ENCODE assay signal across 22 mouse cellular contexts in genomic region chr13:49467585-49467984, GRCm38 (mm10). TPM values are rescaled to one million over a fixed set of nuclear protein-coding genes. Genes with fewer than 3 reads are reported as not detected.
DNase-seq lines count a peak whose midpoint lies in the region; ATAC-seq and TF ChIP-seq lines count a peak whose summit lies in the region.
"Had no signal": no experiment of that assay in that cellular context is flagged by ENCODE, and none has a peak within 500 bp of the region (broad histone marks: within the 10 kb centered on the region; RNA-seq: fewer than 3 reads in every experiment).

No protein-coding gene starts in this region.

- H3K4me3 ChIP-seq in layer of hippocampus, adult 2 months, result no peak overlapping the region
- H3K4me3 ChIP-seq in embryonic facial prominence, embryonic 12.5 days, result no peak overlapping the region
- H3K4me3 ChIP-seq in neural tube, embryonic 11.5 days (ENCODE audit: low read depth, low read length), result no peak overlapping the region
- H3K4me3 ChIP-seq: kidney, embryonic 15.5 days; left cerebral cortex, adult 2 months; liver, embryonic 12.5 days; lung, embryonic 15.5 days; myocyte had no signal

- ATAC-seq in embryonic facial prominence, embryonic 12.5 days (ENCODE audit: insufficient number of reproducible peaks, insufficient read depth, low FRiP score, low TSS enrichment), result no peak
- no peak for ATAC-seq in neural tube, embryonic 11.5 days (ENCODE audit: insufficient read depth, low FRiP score, low TSS enrichment)
- ATAC-seq: forebrain, embryonic 16.5 days; liver, embryonic 12.5 days had no signal

- H3K27me3 ChIP-seq in embryonic facial prominence, embryonic 12.5 days, result no peaks in the 10 kb centered on the region
- H3K27me3 ChIP-seq in neural tube, embryonic 11.5 days (ENCODE audit: control insufficient read depth, insufficient read depth, low read length), result no peaks in the 10 kb centered on the region
- H3K27me3 ChIP-seq: kidney, embryonic 15.5 days; liver, embryonic 12.5 days; lung, embryonic 15.5 days had no signal

- DNase-seq in heart, adult 11 months, result peak; percentile 91
- DNase-seq in heart, adult 18-20 months, result no peak
- no peak for DNase-seq in layer of hippocampus, adult 2 months (ENCODE audit: low spot score in 2 of 2)
- DNase-seq in layer of hippocampus, postnatal 14 days (ENCODE audit: low spot score in 2 of 2), result no peak
- peak; percentile 38 for DNase-seq in neural tube, embryonic 11.5 days (ENCODE audit: low spot score)
- DNase-seq in adrenal gland, postnatal 4 days (ENCODE audit: low spot score in 2 of 2), result no peak
- no peak for DNase-seq in adrenal gland, adult 2 months
- DNase-seq: adrenal gland, postnatal 14 days; cerebellum, adult 2 months; heart, postnatal 14 days; midbrain, embryonic 14.5 days; right cerebral cortex, adult 18-20 months; thymus, adult 2 months had no signal

- H3K36me3 ChIP-seq in embryonic facial prominence, embryonic 12.5 days, result 0 out of 2 replicates have a peak, but pooled peaks cover under 1% of the 10 kb centered on the region
- peaks cover 2% of the 10 kb centered on the region for H3K36me3 ChIP-seq in neural tube, embryonic 11.5 days (ENCODE audit: control insufficient read depth, insufficient read depth, low read length)

- no peak for TF ChIP-seq CTCF in layer of hippocampus, adult 2 months (conservative IDR thresholded peaks at IDR 0.05)

- no peak overlapping the region for H3K4me2 ChIP-seq in embryonic facial prominence, embryonic 12.5 days (replicated peaks)
- no peak overlapping the region for H3K4me2 ChIP-seq in neural tube, embryonic 11.5 days (ENCODE audit: low read depth)
- H3K4me2 ChIP-seq: kidney, embryonic 15.5 days; liver, embryonic 12.5 days; lung, embryonic 15.5 days had no signal

- WGBS in embryonic facial prominence, embryonic 12.5 days, result 48% methylated on average over 2 of the region's 2 CpGs
- WGBS in neural tube, embryonic 11.5 days, result 51% methylated on average over 2 of the region's 2 CpGs

- H3K9ac ChIP-seq in embryonic facial prominence, embryonic 12.5 days, result no peak overlapping the region
- H3K9ac ChIP-seq in neural tube, embryonic 11.5 days (ENCODE audit: low read length), result no peak overlapping the region
- H3K9ac ChIP-seq: kidney, embryonic 15.5 days; liver, embryonic 12.5 days; lung, embryonic 15.5 days had no signal

- H3K4me1 ChIP-seq in embryonic facial prominence, embryonic 12.5 days, result peaks cover 25% of the 10 kb centered on the region
- no peaks in the 10 kb centered on the region for H3K4me1 ChIP-seq in neural tube, embryonic 11.5 days (ENCODE audit: control insufficient read depth, insufficient read depth, low read length)

- peak overlapping the region; percentile 67 for H3K27ac ChIP-seq in layer of hippocampus, adult 2 months
- peak overlapping the region; percentile 88; the same call in 1 of the 2 replicates for H3K27ac ChIP-seq in embryonic facial prominence, embryonic 12.5 days
- no peak overlapping the region for H3K27ac ChIP-seq in neural tube, embryonic 11.5 days (ENCODE audit: low read depth, low read length)
- H3K27ac ChIP-seq: liver, embryonic 12.5 days; macrophage had no signal

- no peaks in the 10 kb centered on the region for H3K9me3 ChIP-seq in embryonic facial prominence, embryonic 12.5 days
- H3K9me3 ChIP-seq in neural tube, embryonic 11.5 days (ENCODE audit: control insufficient read depth, low read length), result no peaks in the 10 kb centered on the region
- H3K9me3 ChIP-seq: kidney, embryonic 15.5 days; liver, embryonic 12.5 days; lung, embryonic 15.5 days had no signal

RNA-seq across cellular contexts. Expression of gene Tes3-ps, which starts 25.5 kb away (rescaled TPM):
- 1 to 10 TPM; 1.3 to 1.5 TPM for total RNA-seq in heart, adult 18-20 months (2021)
- total RNA-seq in layer of hippocampus, adult 2 months (2021), result 1 to 10 TPM in 1 of 2 experiments, under 1 TPM in 1; 0.79 to 1.7 TPM
- 1 to 10 TPM; 2.0 to 2.2 TPM for total RNA-seq in layer of hippocampus, postnatal 14 days (2021)
- 1.3 and 1.4 TPM in 2 replicates for polyA plus RNA-seq in embryonic facial prominence, embryonic 12.5 days (2016; fragmentation: Nextera tagmentation; extraction: Ambion mirVana)
- polyA plus RNA-seq in neural tube, embryonic 11.5 days (2014; fragmentation: Nextera tagmentation; extraction: Ambion mirVana), result 0.61 and 0.87 TPM in 2 replicates
- 1 to 10 TPM; 1.1 to 1.9 TPM for total RNA-seq in adrenal gland, postnatal 4 days (2021)
- total RNA-seq in adrenal gland, adult 2 months (2021), result 1 to 10 TPM; 1.2 to 1.5 TPM
- not detected in 2 replicates for polyA plus RNA-seq in adrenal gland, adult 2 months (2012; rRNA removed)
- polyA plus RNA-seq: small intestine, adult 2 months; thymus, adult 2 months had no signal

RNA-seq across cellular contexts. Expression of gene Ecm2, which starts 37.0 kb away (rescaled TPM):
- 10 to 100 TPM; 13.2 to 15.1 TPM for total RNA-seq in heart, adult 18-20 months (2021)
- 1 to 10 TPM; 6.5 to 8.1 TPM for total RNA-seq in layer of hippocampus, adult 2 months (2021)
- total RNA-seq in layer of hippocampus, postnatal 14 days (2021), result 1 to 10 TPM; 3.6 to 6.1 TPM
- polyA plus RNA-seq in embryonic facial prominence, embryonic 12.5 days (2016; fragmentation: Nextera tagmentation; extraction: Ambion mirVana), result 0.64 and 0.69 TPM in 2 replicates
- 0.28 TPM in 2 replicates for polyA plus RNA-seq in neural tube, embryonic 11.5 days (2014; fragmentation: Nextera tagmentation; extraction: Ambion mirVana)
- total RNA-seq in adrenal gland, postnatal 4 days (2021), result 1 to 10 TPM; 6.1 to 6.3 TPM
- 1 to 10 TPM; 7.2 to 9.5 TPM for total RNA-seq in adrenal gland, adult 2 months (2021)
- 0.54 and 0.65 TPM in 2 replicates for polyA plus RNA-seq in adrenal gland, adult 2 months (2012; rRNA removed)
- polyA plus RNA-seq: macrophage had no signal

RNA-seq across cellular contexts. Expression of gene Ippk, which starts 46.5 kb away (rescaled TPM):
- total RNA-seq in heart, adult 18-20 months (2021), result 1 to 10 TPM; 7.0 to 7.4 TPM
- total RNA-seq in layer of hippocampus, adult 2 months (2021), result 10 to 100 TPM; 33.1 to 41.0 TPM
- total RNA-seq in layer of hippocampus, postnatal 14 days (2021), result 10 to 100 TPM; 21.7 to 22.1 TPM
- polyA plus RNA-seq in embryonic facial prominence, embryonic 12.5 days (2016; fragmentation: Nextera tagmentation; extraction: Ambion mirVana), result 14.0 and 15.8 TPM in 2 replicates
- 16.2 and 19.7 TPM in 2 replicates for polyA plus RNA-seq in neural tube, embryonic 11.5 days (2014; fragmentation: Nextera tagmentation; extraction: Ambion mirVana)
- 10 to 100 TPM; 17.9 to 18.3 TPM for total RNA-seq in adrenal gland, postnatal 4 days (2021)
- total RNA-seq in adrenal gland, adult 2 months (2021), result 10 to 100 TPM; 27.0 to 38.3 TPM
- polyA plus RNA-seq in adrenal gland, adult 2 months (2012; rRNA removed), result 6.8 and 8.4 TPM in 2 replicates

Comparison
In these comparisons a context has a peak if more than half of its experiments do, and no peak if none do; other contexts are left out.
1. DNase-seq: peak in heart, adult 11 months (single experiment) and neural tube, embryonic 11.5 days (single experiment); none in heart, adult 18-20 months (0 of 2), layer of hippocampus, adult 2 months (0 of 2), layer of hippocampus, postnatal 14 days (0 of 2), adrenal gland, postnatal 4 days (0 of 2) and adrenal gland, adult 2 months (single experiment).